Mouse (Mus musculus): ENCODE data around the gene Hoxd9.

Hoxd9 gene

DNA sequence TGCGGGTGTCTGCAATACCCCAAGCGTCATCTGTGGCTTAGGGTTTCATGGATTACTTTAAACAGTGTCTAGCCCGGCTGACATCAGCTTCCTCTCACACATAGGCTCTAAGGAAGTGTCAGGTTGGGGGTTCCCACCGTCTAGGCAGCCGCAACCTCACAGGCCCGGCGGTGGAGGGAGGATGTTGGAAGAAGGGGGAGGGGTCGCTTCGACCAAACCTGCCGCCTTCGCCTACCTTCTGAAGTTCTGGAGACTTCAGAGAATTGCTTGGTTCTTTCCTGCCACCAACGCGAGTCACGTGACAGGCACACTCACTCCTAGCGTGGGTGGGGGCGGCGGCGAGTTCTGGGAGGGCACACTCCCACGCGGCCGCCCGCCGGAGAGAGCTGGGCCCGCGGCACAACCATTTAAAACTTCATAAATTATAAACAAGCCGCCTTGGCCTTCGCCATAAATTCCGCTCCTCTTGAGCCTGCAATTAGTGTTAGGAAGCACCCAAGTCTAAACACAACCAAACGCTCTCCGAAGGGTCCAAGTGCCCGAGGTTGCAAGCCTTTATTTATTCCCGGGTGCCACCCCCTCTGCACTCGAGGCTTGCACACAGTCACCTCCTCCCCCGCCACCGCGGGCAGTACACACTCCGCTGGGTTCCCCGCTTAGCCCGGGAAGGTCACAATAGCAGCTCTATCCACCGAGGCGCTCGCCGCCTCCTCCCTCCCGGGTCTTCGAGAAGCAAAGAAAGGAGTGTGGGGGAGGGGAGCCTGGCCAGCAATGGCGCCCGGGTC is 52.0 kb downstream of the Hoxd9 start:
- no peak for DNase-seq (ENCODE audit: low spot score)

Measured in spleen, adult 12 weeks (tissue).